ENCODE assay signal across 8 mouse cellular contexts in the genomic region with DNA sequence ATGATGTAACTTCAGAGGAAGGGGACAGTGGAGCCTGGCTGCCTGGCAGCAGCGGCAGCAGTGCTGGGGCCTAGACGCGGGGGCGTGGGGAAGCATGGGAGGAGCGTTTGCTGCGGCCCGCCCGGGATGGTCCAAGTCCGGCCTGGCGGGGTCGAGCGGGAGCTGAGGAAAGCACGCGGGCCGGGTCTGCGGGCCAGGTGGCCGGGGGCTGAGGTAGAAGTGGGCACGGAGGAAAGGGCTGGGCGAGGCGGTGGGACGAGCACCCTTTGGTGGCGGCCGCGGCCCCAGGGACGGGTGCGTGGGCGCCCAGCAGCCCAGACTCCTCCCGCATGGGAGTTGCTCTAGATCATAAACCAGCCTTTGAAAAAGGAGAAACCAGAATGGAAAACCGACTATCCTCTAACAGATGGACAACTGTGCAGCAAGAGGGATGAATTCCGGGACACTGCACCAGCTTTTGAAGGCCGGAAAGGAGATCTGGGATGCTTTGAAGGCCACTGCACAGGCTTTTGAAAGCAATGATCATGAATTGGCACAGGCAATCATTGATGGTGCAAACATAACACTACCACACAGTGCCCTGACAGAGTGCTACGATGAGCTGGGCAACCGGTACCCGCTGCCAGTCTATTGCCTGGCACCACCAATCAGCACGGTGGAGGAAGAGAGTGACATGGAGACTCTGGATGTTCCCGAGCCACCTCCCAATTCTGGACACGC. TPM values are rescaled to one million over a fixed set of nuclear protein-coding genes. Genes with fewer than 3 reads are reported as not detected.
DNase-seq lines count a peak whose midpoint lies in the region; ATAC-seq and TF ChIP-seq lines count a peak whose summit lies in the region.

No protein-coding gene starts in this region.

- 36% methylated on average over 37 of the region's 37 CpGs for WGBS in thymus, adult 2 months
- 29% methylated on average over 37 of the region's 37 CpGs for WGBS in forebrain, embryonic 15.5 days
- WGBS in hindbrain, embryonic 13.5 days = 32% methylated on average over 37 of the region's 37 CpGs
- WGBS in limb, embryonic 15.5 days = 19% methylated on average over 37 of the region's 37 CpGs
- WGBS in midbrain, embryonic 14.5 days = 39% methylated on average over 37 of the region's 37 CpGs

- peak overlapping the region; percentile 40 for H3K9ac ChIP-seq in forebrain, embryonic 15.5 days (replicated peaks)
- H3K9ac ChIP-seq in hindbrain, embryonic 13.5 days = peak overlapping the region; percentile 66
- peak overlapping the region; percentile 66 for H3K9ac ChIP-seq in limb, embryonic 15.5 days
- peak overlapping the region; percentile 39; the same call in 1 of the 2 replicates for H3K9ac ChIP-seq in midbrain, embryonic 14.5 days (replicated peaks; ENCODE audit: low read length)

- peaks cover 8% of the 10 kb centered on the region for H3K4me1 ChIP-seq in thymus, adult 2 months (replicated peaks; ENCODE audit: control insufficient read depth, insufficient read depth, low read length)
- peaks cover 6% of the 10 kb centered on the region; the same call in 1 of the 2 replicates for H3K4me1 ChIP-seq in forebrain, embryonic 15.5 days
- peaks cover 10% of the 10 kb centered on the region; the same call in 1 of the 2 replicates for H3K4me1 ChIP-seq in hindbrain, embryonic 13.5 days (replicated peaks)
- peaks cover 18% of the 10 kb centered on the region for H3K4me1 ChIP-seq in limb, embryonic 15.5 days
- peaks cover 6% of the 10 kb centered on the region; the same call in 1 of the 2 replicates for H3K4me1 ChIP-seq in midbrain, embryonic 14.5 days (ENCODE audit: control insufficient read depth, insufficient read depth, low read length)

- no peak for TF ChIP-seq POLR2A in thymus, adult 2 months (IDR thresholded peaks at IDR 0.05; ENCODE audit: control insufficient read depth, extremely low read depth, insufficient read depth, low read length, poor library complexity)

- peak; percentile 73 for ATAC-seq in forebrain, embryonic 15.5 days (replicated peaks)
- peak; percentile 72 for ATAC-seq in hindbrain, embryonic 13.5 days (ENCODE audit: low FRiP score)
- peak; percentile 71; the same call in 1 of the 2 replicates for ATAC-seq in limb, embryonic 15.5 days (ENCODE audit: insufficient number of reproducible peaks, low FRiP score, low TSS enrichment, low read depth)
- ATAC-seq in midbrain, embryonic 14.5 days (ENCODE audit: low FRiP score, low TSS enrichment) = no peak

- no peak overlapping the region for H3K27ac ChIP-seq in thymus, adult 2 months (ENCODE audit: control insufficient read depth, insufficient read depth, low read length)
- H3K27ac ChIP-seq in forebrain, embryonic 15.5 days (replicated peaks) = no peak overlapping the region; the same call in 1 of the 2 replicates
- peak overlapping the region; percentile 30; the same call in 1 of the 2 replicates for H3K27ac ChIP-seq in hindbrain, embryonic 13.5 days
- peak overlapping the region; percentile 88 for H3K27ac ChIP-seq in limb, embryonic 15.5 days
- H3K27ac ChIP-seq in midbrain, embryonic 14.5 days (replicated peaks; ENCODE audit: low read depth, low read length) = 0 out of 2 replicates have a peak overlapping the region, but pooled peaks have one; percentile 13

- H3K4me2 ChIP-seq in forebrain, embryonic 15.5 days (replicated peaks) = peak overlapping the region; percentile 49
- peak overlapping the region; percentile 55 for H3K4me2 ChIP-seq in hindbrain, embryonic 13.5 days
- H3K4me2 ChIP-seq in limb, embryonic 15.5 days = peak overlapping the region; percentile 87
- H3K4me2 ChIP-seq in midbrain, embryonic 14.5 days (ENCODE audit: low read length) = peak overlapping the region; percentile 55

- no peaks in the 10 kb centered on the region for H3K27me3 ChIP-seq in thymus, adult 2 months (ENCODE audit: control insufficient read depth, insufficient read depth, low read length)
- H3K27me3 ChIP-seq in forebrain, embryonic 15.5 days = no peaks in the 10 kb centered on the region
- H3K27me3 ChIP-seq in hindbrain, embryonic 13.5 days = no peaks in the 10 kb centered on the region
- H3K27me3 ChIP-seq in limb, embryonic 15.5 days = no peaks in the 10 kb centered on the region
- H3K27me3 ChIP-seq in midbrain, embryonic 14.5 days (ENCODE audit: control insufficient read depth, insufficient read depth, low read length) = no peaks in the 10 kb centered on the region

- H3K4me3 ChIP-seq in thymus, adult 2 months (ENCODE audit: control insufficient read depth, insufficient read depth, low read length) = peak overlapping the region; percentile 43
- peak overlapping the region; percentile 36 for H3K4me3 ChIP-seq in forebrain, embryonic 15.5 days
- H3K4me3 ChIP-seq in hindbrain, embryonic 13.5 days = peak overlapping the region; percentile 33
- peak overlapping the region; percentile 56 for H3K4me3 ChIP-seq in limb, embryonic 15.5 days
- peak overlapping the region; percentile 24 for H3K4me3 ChIP-seq in midbrain, embryonic 14.5 days (replicated peaks; ENCODE audit: low read depth, low read length)

- peaks cover 11% of the 10 kb centered on the region for H3K36me3 ChIP-seq in thymus, adult 2 months (ENCODE audit: control insufficient read depth, insufficient read depth, low read length)
- peaks cover 10% of the 10 kb centered on the region; the same call in 1 of the 2 replicates for H3K36me3 ChIP-seq in forebrain, embryonic 15.5 days
- H3K36me3 ChIP-seq in hindbrain, embryonic 13.5 days = peaks cover 13% of the 10 kb centered on the region
- peaks cover 11% of the 10 kb centered on the region for H3K36me3 ChIP-seq in limb, embryonic 15.5 days
- H3K36me3 ChIP-seq in midbrain, embryonic 14.5 days (ENCODE audit: control insufficient read depth, insufficient read depth, low read length) = peaks cover 7% of the 10 kb centered on the region

- H3K9me3 ChIP-seq in forebrain, embryonic 15.5 days = no peaks in the 10 kb centered on the region
- no peaks in the 10 kb centered on the region for H3K9me3 ChIP-seq in hindbrain, embryonic 13.5 days
- no peaks in the 10 kb centered on the region for H3K9me3 ChIP-seq in limb, embryonic 15.5 days
- H3K9me3 ChIP-seq in midbrain, embryonic 14.5 days (ENCODE audit: control insufficient read depth, low read length) = no peaks in the 10 kb centered on the region

- DNase-seq in thymus, adult 2 months = no peak
- no peak for DNase-seq in thymus, adult 18-20 months
- peak; percentile 36 to 47 for DNase-seq in cerebellum, adult 18-20 months
- DNase-seq in midbrain, embryonic 14.5 days = peak; percentile 54
- DNase-seq in telencephalon, adult 2 months (ENCODE audit: low read depth, low spot score) = peak; percentile 55

- TF ChIP-seq CTCF in thymus, adult 2 months (IDR thresholded peaks at IDR 0.05; ENCODE audit: borderline replicate concordance, control insufficient read depth, extremely low read depth, insufficient read depth, low read length, poor library complexity) = no peak

RNA-seq across cellular contexts. Expression of a gene that starts 12.0 kb away (rescaled TPM):
- 0.04 and 0.08 TPM in 2 replicates for polyA plus RNA-seq in thymus, adult 2 months (2012; rRNA removed)
- 0.15 and 0.31 TPM in 2 replicates for polyA plus RNA-seq in forebrain, embryonic 15.5 days (2015; fragmentation: Nextera tagmentation; extraction: Ambion mirVana)
- 0.19 and 0.40 TPM in 2 replicates for polyA plus RNA-seq in hindbrain, embryonic 13.5 days (2015; fragmentation: Nextera tagmentation; extraction: Ambion mirVana)
- 0.09 and 0.14 TPM in 2 replicates for polyA plus RNA-seq in limb, embryonic 15.5 days (2015; fragmentation: Nextera tagmentation; extraction: Ambion mirVana)
- polyA plus RNA-seq in midbrain, embryonic 14.5 days (2014; fragmentation: Nextera tagmentation; extraction: Ambion mirVana) = not detected in 2 replicates

RNA-seq across cellular contexts. Expression of a gene that starts 58.6 kb away (rescaled TPM):
- polyA plus RNA-seq in thymus, adult 2 months (2012; rRNA removed) = 157 and 160 TPM in 2 replicates
- 179 and 187 TPM in 2 replicates for polyA plus RNA-seq in forebrain, embryonic 15.5 days (2015; fragmentation: Nextera tagmentation; extraction: Ambion mirVana)
- polyA plus RNA-seq in hindbrain, embryonic 13.5 days (2015; fragmentation: Nextera tagmentation; extraction: Ambion mirVana) = 256 and 260 TPM in 2 replicates
- 187 and 196 TPM in 2 replicates for polyA plus RNA-seq in limb, embryonic 15.5 days (2015; fragmentation: Nextera tagmentation; extraction: Ambion mirVana)
- 262 and 263 TPM in 2 replicates for polyA plus RNA-seq in midbrain, embryonic 14.5 days (2014; fragmentation: Nextera tagmentation; extraction: Ambion mirVana)

Comparison
In these comparisons a context has a peak if more than half of its experiments do, and no peak if none do; other contexts are left out.
1. DNase-seq: peak in cerebellum, adult 18-20 months (2 of 2), midbrain, embryonic 14.5 days (single experiment) and telencephalon, adult 2 months (single experiment); none in thymus, adult 2 months (single experiment) and thymus, adult 18-20 months (0 of 2).
2. H3K27ac ChIP-seq: peak in hindbrain, embryonic 13.5 days (single experiment), limb, embryonic 15.5 days (single experiment) and midbrain, embryonic 14.5 days (single experiment); none in thymus, adult 2 months (single experiment) and forebrain, embryonic 15.5 days (single experiment).
3. Peak in every context shown above with its lines, with median percentiles within 50 percentile points of each other: H3K4me3 ChIP-seq, H3K4me2 ChIP-seq and H3K9ac ChIP-seq.